Mouse (Mus musculus): Measurements from ENCODE around the gene Caly. TPM values are rescaled to one million over a fixed set of nuclear protein-coding genes. Genes with fewer than 3 reads are reported as not detected.

Caly gene
- polyA plus RNA-seq, 1 experiment from 2014 or later: 184 TPM

GRCm38 (mm10) chr7:140057413-140058407 is 24.6 kb downstream of the Caly start:
- peak overlapping the region; percentile 89 for H3K27ac ChIP-seq (replicated peaks; ENCODE audit: low read depth, low read length)
- ATAC-seq (ENCODE audit: low FRiP score, low TSS enrichment): peak; percentile 76
- H3K4me2 ChIP-seq (ENCODE audit: low read length): peak overlapping the region; percentile 80
- 1% methylated on average over 53 of the region's 53 CpGs for WGBS
- H3K4me1 ChIP-seq (ENCODE audit: control insufficient read depth, insufficient read depth, low read length): peaks cover 51% of the 10 kb centered on the region
- peak; percentile 90 for DNase-seq
- peaks cover 58% of the 10 kb centered on the region for H3K27me3 ChIP-seq (ENCODE audit: control insufficient read depth, insufficient read depth, low read length)
- peak overlapping the region; percentile 43 for H3K4me3 ChIP-seq (replicated peaks; ENCODE audit: low read depth, low read length)
- peak overlapping the region; percentile 82 for H3K9ac ChIP-seq (replicated peaks; ENCODE audit: low read length)
- H3K36me3 ChIP-seq (ENCODE audit: control insufficient read depth, insufficient read depth, low read length): no peaks in the 10 kb centered on the region
- H3K9me3 ChIP-seq (ENCODE audit: control insufficient read depth, low read length): no peaks in the 10 kb centered on the region

GRCm38 (mm10) chr7:140054124-140054523 is 28.2 kb downstream of the Caly start:
- Histone ChIP-seq H3K9me3 (ENCODE audit: control insufficient read depth, low read length) (no peaks in the 10 kb centered on the region), H3K4me3 (replicated peaks; ENCODE audit: low read depth, low read length) (no peak overlapping the region), H3K9ac (replicated peaks; ENCODE audit: low read length) (no peak overlapping the region), H3K27ac (replicated peaks; ENCODE audit: low read depth, low read length) (no peak overlapping the region), H3K4me2 (ENCODE audit: low read length) (no peak overlapping the region), H3K27me3 (ENCODE audit: control insufficient read depth, insufficient read depth, low read length) (peaks cover 78% of the 10 kb centered on the region), H3K36me3 (ENCODE audit: control insufficient read depth, insufficient read depth, low read length) (no peaks in the 10 kb centered on the region), H3K4me1 (ENCODE audit: control insufficient read depth, insufficient read depth, low read length) (peaks cover 27% of the 10 kb centered on the region)
- WGBS: 81% methylated on average over 4 of the region's 4 CpGs
- ATAC-seq (ENCODE audit: low FRiP score, low TSS enrichment) (no peak), DNase-seq (no peak)

GRCm38 (mm10) chr7:140049115-140049689 is 33.1 kb downstream of the Caly start:
- ATAC-seq (ENCODE audit: low FRiP score, low TSS enrichment) (no peak; the same call in 1 of the 2 replicates), DNase-seq (peak; percentile 74)
- Histone ChIP-seq H3K9ac (replicated peaks; ENCODE audit: low read length) (no peak overlapping the region), H3K4me2 (ENCODE audit: low read length) (peak overlapping the region; percentile 53), H3K4me1 (ENCODE audit: control insufficient read depth, insufficient read depth, low read length) (peaks cover 19% of the 10 kb centered on the region; the same call in 1 of the 2 replicates), H3K27ac (replicated peaks; ENCODE audit: low read depth, low read length) (no peak overlapping the region), H3K36me3 (ENCODE audit: control insufficient read depth, insufficient read depth, low read length) (no peaks in the 10 kb centered on the region), H3K27me3 (ENCODE audit: control insufficient read depth, insufficient read depth, low read length) (peaks cover 100% of the 10 kb centered on the region), H3K9me3 (ENCODE audit: control insufficient read depth, low read length) (no peaks in the 10 kb centered on the region), H3K4me3 (replicated peaks; ENCODE audit: low read depth, low read length) (peak overlapping the region; percentile 34)
- under 1% methylated on average over 34 of the region's 34 CpGs for WGBS

GRCm38 (mm10) chr7:140048361-140049114 is 33.8 kb downstream of the Caly start, which contains the start of gene Msx3:
Msx3 (minus strand) TSS chr7:140049089.
- peaks cover 19% of the 10 kb centered on the region; the same call in 1 of the 2 replicates for H3K4me1 ChIP-seq (ENCODE audit: control insufficient read depth, insufficient read depth, low read length)
- DNase-seq: peak; percentile 14

GRCm38 (mm10) chr7:140047811-140048311 is 34.5 kb downstream of the Caly start:
- ATAC-seq (ENCODE audit: low FRiP score, low TSS enrichment) (no peak), DNase-seq (peak; percentile 61)
- peak overlapping the region; percentile 53 for H3K4me2 ChIP-seq (ENCODE audit: low read length)
- H3K4me3 ChIP-seq (replicated peaks; ENCODE audit: low read depth, low read length): peak overlapping the region; percentile 34
- no peak overlapping the region; the same call in 1 of the 2 replicates for H3K9ac ChIP-seq (replicated peaks; ENCODE audit: low read length)
- H3K36me3 ChIP-seq (ENCODE audit: control insufficient read depth, insufficient read depth, low read length): no peaks in the 10 kb centered on the region
- H3K27me3 ChIP-seq (ENCODE audit: control insufficient read depth, insufficient read depth, low read length): peaks cover 90% of the 10 kb centered on the region
- under 1% methylated on average over 33 of the region's 33 CpGs for WGBS
- H3K27ac ChIP-seq (replicated peaks; ENCODE audit: low read depth, low read length): no peak overlapping the region
- peaks cover 19% of the 10 kb centered on the region; the same call in 1 of the 2 replicates for H3K4me1 ChIP-seq (ENCODE audit: control insufficient read depth, insufficient read depth, low read length)
- H3K9me3 ChIP-seq (ENCODE audit: control insufficient read depth, low read length): no peaks in the 10 kb centered on the region

More at GRCm38 (mm10) chr7:140048361-140049114, 33.8 kb downstream of the Caly start, which contains the start of gene Msx3:
- Histone ChIP-seq H3K27me3 (ENCODE audit: control insufficient read depth, insufficient read depth, low read length) (peaks cover 96% of the 10 kb centered on the region), H3K4me3 (replicated peaks; ENCODE audit: low read depth, low read length) (peak within 1 kb of the TSS; percentile 34), H3K4me2 (ENCODE audit: low read length) (peak within 1 kb of the TSS; percentile 53), H3K9ac (replicated peaks; ENCODE audit: low read length) (no peak within 1 kb of the TSS; the same call in 1 of the 2 replicates), H3K27ac (replicated peaks; ENCODE audit: low read depth, low read length) (no peak within 1 kb of the TSS), H3K9me3 (ENCODE audit: control insufficient read depth, low read length) (no peaks in the 10 kb centered on the region), H3K36me3 (ENCODE audit: control insufficient read depth, insufficient read depth, low read length) (no peaks in the 10 kb centered on the region)
- ATAC-seq (ENCODE audit: low FRiP score, low TSS enrichment): no peak; the same call in 1 of the 2 replicates
- WGBS: under 1% methylated on average over 56 of the region's 56 CpGs

- 75% methylated on average over 4 of the region's 4 CpGs for WGBS
- DNase-seq: no peak
- H3K27me3 ChIP-seq (ENCODE audit: control insufficient read depth, insufficient read depth, low read length): peaks cover 66% of the 10 kb centered on the region
- H3K27ac ChIP-seq (replicated peaks; ENCODE audit: low read depth, low read length): no peak overlapping the region
- peaks cover 5% of the 10 kb centered on the region for H3K36me3 ChIP-seq (ENCODE audit: control insufficient read depth, insufficient read depth, low read length)
- H3K4me2 ChIP-seq (ENCODE audit: low read length): no peak overlapping the region
- peaks cover 19% of the 10 kb centered on the region; the same call in 1 of the 2 replicates for H3K4me1 ChIP-seq (ENCODE audit: control insufficient read depth, insufficient read depth, low read length)
- no peak overlapping the region for H3K4me3 ChIP-seq (replicated peaks; ENCODE audit: low read depth, low read length)
- H3K9ac ChIP-seq (replicated peaks; ENCODE audit: low read length): no peak overlapping the region
- H3K9me3 ChIP-seq (ENCODE audit: control insufficient read depth, low read length): no peaks in the 10 kb centered on the region
- no peak for ATAC-seq (ENCODE audit: low FRiP score, low TSS enrichment)
These were observed 36.8 kb downstream of the Caly start for GRCm38 (mm10) chr7:140045546-140045945.

GRCm38 (mm10) chr7:140042728-140043127 is 39.6 kb downstream of the Caly start:
- no peak for DNase-seq
- H3K4me1 ChIP-seq (ENCODE audit: control insufficient read depth, insufficient read depth, low read length): 0 out of 2 replicates have a peak, but pooled peaks cover 2% of the 10 kb centered on the region

GRCm38 (mm10) chr7:140037171-140037555 is 45.2 kb downstream of the Caly start:
- ATAC-seq (ENCODE audit: low FRiP score, low TSS enrichment) (no peak), DNase-seq (no peak)
- H3K36me3 ChIP-seq (ENCODE audit: control insufficient read depth, insufficient read depth, low read length): peaks cover 30% of the 10 kb centered on the region
- H3K9me3 ChIP-seq (ENCODE audit: control insufficient read depth, low read length): no peaks in the 10 kb centered on the region
- H3K9ac ChIP-seq (replicated peaks; ENCODE audit: low read length): peak overlapping the region; percentile 86
- 52% methylated on average over 3 of the region's 3 CpGs for WGBS
- 0 out of 2 replicates have a peak overlapping the region, but pooled peaks have one; percentile 86 for H3K27ac ChIP-seq (replicated peaks; ENCODE audit: low read depth, low read length)
- peak overlapping the region; percentile 82 for H3K4me3 ChIP-seq (replicated peaks; ENCODE audit: low read depth, low read length)
- H3K4me2 ChIP-seq (ENCODE audit: low read length): peak overlapping the region; percentile 89
- no peaks in the 10 kb centered on the region for H3K27me3 ChIP-seq (ENCODE audit: control insufficient read depth, insufficient read depth, low read length)
- peaks cover 12% of the 10 kb centered on the region for H3K4me1 ChIP-seq (ENCODE audit: control insufficient read depth, insufficient read depth, low read length)

More at GRCm38 (mm10) chr7:140042728-140043127, 39.6 kb downstream of the Caly start:
- Histone ChIP-seq H3K4me2 (ENCODE audit: low read length) (no peak overlapping the region), H3K36me3 (ENCODE audit: control insufficient read depth, insufficient read depth, low read length) (peaks cover 15% of the 10 kb centered on the region), H3K9ac (replicated peaks; ENCODE audit: low read length) (no peak overlapping the region), H3K27ac (replicated peaks; ENCODE audit: low read depth, low read length) (no peak overlapping the region), H3K4me3 (replicated peaks; ENCODE audit: low read depth, low read length) (no peak overlapping the region), H3K9me3 (ENCODE audit: control insufficient read depth, low read length) (no peaks in the 10 kb centered on the region), H3K27me3 (ENCODE audit: control insufficient read depth, insufficient read depth, low read length) (peaks cover 38% of the 10 kb centered on the region)
- 70% methylated on average over 3 of the region's 3 CpGs for WGBS
- ATAC-seq (ENCODE audit: low FRiP score, low TSS enrichment): no peak
